Mouse (Mus musculus) forebrain, embryonic 10.5 days (tissue): Measurements from ENCODE around the gene Tpsg1. TPM values are rescaled to one million over a fixed set of nuclear protein-coding genes. Genes with fewer than 3 reads are reported as not detected.

ENCODE experiments used
- DNase-seq: peaks from one replicate; pipeline ENCODE4 v3.0.0-alpha.2; 2017; ENCODE audit warnings: low spot score; ENCODE audit errors: extremely low spot score
- H3K27ac ChIP-seq: fragments of 300-500 bp; sonication (generic); 2 replicates; pipeline ENCODE4 v1.5.1; 2016; ENCODE audit warnings: mild to moderate bottlenecking
- H3K27me3 ChIP-seq: fragments of 300-500 bp; sonication (generic); 2 replicates; pipeline ENCODE4 v1.6.1; 2016; ENCODE audit warnings: mild to moderate bottlenecking; ENCODE audit not compliant: poor library complexity, severe bottlenecking
- H3K36me3 ChIP-seq: fragments of 300-500 bp; sonication (generic); replicated peaks from 2 replicates; pipeline ENCODE4 v1.6.1; 2016; ENCODE audit warnings: mild to moderate bottlenecking, moderate library complexity
- H3K4me1 ChIP-seq: fragments of 300-500 bp; sonication (generic); 2 replicates; pipeline ENCODE4 v1.6.1; 2016
- H3K4me3 ChIP-seq: fragments of 300-500 bp; sonication (generic); 2 replicates; pipeline ENCODE4 v1.5.1; 2016; ENCODE audit warnings: mild to moderate bottlenecking, moderate library complexity
- H3K9me3 ChIP-seq: fragments of 300-500 bp; sonication (generic); 2 replicates; pipeline ENCODE4 v1.6.1; 2016; ENCODE audit warnings: mild to moderate bottlenecking, moderate library complexity
- WGBS: fragments of 180-500 bp; shearing (Covaris S2); methylation state at CpG from one replicate; pipeline ENCODE4 v1.1.7; 2016; 5-methylcytosine and 5-hydroxymethylcytosine counted together
- polyA plus RNA-seq: library from polyadenylated mRNA; unstranded; fragments of >200 nt; fragmentation: Nextera tagmentation; extraction: Ambion mirVana; gene quantifications from 2 replicates; pipeline ENCODE4 v1.2.1, GENCODE M21; 2016

Gene Tpsg1
- polyA plus RNA-seq, 1 experiment from 2014 or later, result not detected

GRCm38 (mm10) chr17:25410786-25411185 lies 41.7 kb downstream of the Tpsg1 start:
- 67% methylated on average over 7 of the region's 7 CpGs for WGBS
- H3K36me3 ChIP-seq, result no peaks in the 10 kb centered on the region
- no peaks in the 10 kb centered on the region for H3K9me3 ChIP-seq
- no peak for DNase-seq
- H3K4me1 ChIP-seq, result peaks cover 68% of the 10 kb centered on the region
- peaks cover 75% of the 10 kb centered on the region for H3K27me3 ChIP-seq
- no peak overlapping the region for H3K27ac ChIP-seq
- H3K4me3 ChIP-seq, result no peak overlapping the region

DNA sequence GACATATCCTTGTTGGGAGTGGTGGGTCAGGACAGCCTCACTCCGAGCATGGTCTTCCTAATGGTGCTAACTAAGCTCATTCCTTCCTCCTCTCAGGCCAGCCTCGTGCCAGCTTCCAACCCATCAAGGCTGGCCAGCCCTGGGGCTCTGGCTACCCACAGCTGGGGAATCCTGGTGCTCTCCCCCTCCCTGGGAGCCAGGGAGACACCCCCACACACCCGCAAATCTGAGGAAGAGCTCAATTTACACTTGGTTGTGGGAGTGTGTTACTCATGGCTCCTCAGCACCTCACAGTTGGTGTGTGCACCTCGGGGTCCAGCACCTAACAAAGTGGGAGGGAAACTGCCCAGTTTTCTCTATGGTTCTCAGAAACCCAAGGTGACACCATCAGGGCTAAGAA lies 42.2 kb downstream of the Tpsg1 start:
- H3K4me3 ChIP-seq, result no peak overlapping the region
- DNase-seq, result no peak
- H3K4me1 ChIP-seq, result peaks cover 68% of the 10 kb centered on the region
- no peaks in the 10 kb centered on the region for H3K9me3 ChIP-seq
- H3K27ac ChIP-seq, result peak overlapping the region; percentile 54
- H3K27me3 ChIP-seq, result peaks cover 72% of the 10 kb centered on the region
- no peaks in the 10 kb centered on the region for H3K36me3 ChIP-seq
- WGBS, result 70% methylated on average over 4 of the region's 4 CpGs

GRCm38 (mm10) chr17:25414209-25414608 lies 45.1 kb downstream of the Tpsg1 start:
- no peaks in the 10 kb centered on the region for H3K9me3 ChIP-seq
- H3K4me3 ChIP-seq, result no peak overlapping the region
- no peak for DNase-seq
- H3K27ac ChIP-seq, result peak overlapping the region; percentile 81
- no peaks in the 10 kb centered on the region for H3K36me3 ChIP-seq
- H3K4me1 ChIP-seq, result peaks cover 79% of the 10 kb centered on the region
- 82% methylated on average over 4 of the region's 4 CpGs for WGBS
- H3K27me3 ChIP-seq, result peaks cover 43% of the 10 kb centered on the region

DNA sequence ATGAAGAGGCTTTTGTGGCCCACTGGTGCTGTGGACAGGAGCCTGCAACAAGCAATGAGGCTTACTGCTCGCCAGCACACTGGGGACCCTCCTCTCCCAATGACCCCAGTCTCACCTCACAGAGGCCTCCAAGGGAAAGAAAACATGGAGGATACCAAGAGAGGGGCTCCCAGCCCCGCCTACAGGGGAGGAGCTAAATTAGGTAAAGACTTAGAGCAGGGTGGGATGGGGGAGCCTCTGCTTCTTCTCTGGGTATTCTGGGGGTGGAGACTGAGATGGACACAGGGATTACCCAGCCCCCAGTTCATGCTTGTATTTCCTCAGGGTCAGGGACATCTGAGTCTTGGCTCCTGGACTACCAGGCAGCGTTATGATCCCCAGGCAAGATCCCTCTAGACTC lies 45.8 kb downstream of the Tpsg1 start:
- H3K4me1 ChIP-seq, result peaks cover 79% of the 10 kb centered on the region
- no peak for DNase-seq
- peak overlapping the region; percentile 29 for H3K4me3 ChIP-seq
- peak overlapping the region; percentile 81 for H3K27ac ChIP-seq
- 20% methylated on average over 3 of the region's 3 CpGs for WGBS
- no peaks in the 10 kb centered on the region for H3K36me3 ChIP-seq
- no peaks in the 10 kb centered on the region for H3K9me3 ChIP-seq
- peaks cover 43% of the 10 kb centered on the region for H3K27me3 ChIP-seq

DNA sequence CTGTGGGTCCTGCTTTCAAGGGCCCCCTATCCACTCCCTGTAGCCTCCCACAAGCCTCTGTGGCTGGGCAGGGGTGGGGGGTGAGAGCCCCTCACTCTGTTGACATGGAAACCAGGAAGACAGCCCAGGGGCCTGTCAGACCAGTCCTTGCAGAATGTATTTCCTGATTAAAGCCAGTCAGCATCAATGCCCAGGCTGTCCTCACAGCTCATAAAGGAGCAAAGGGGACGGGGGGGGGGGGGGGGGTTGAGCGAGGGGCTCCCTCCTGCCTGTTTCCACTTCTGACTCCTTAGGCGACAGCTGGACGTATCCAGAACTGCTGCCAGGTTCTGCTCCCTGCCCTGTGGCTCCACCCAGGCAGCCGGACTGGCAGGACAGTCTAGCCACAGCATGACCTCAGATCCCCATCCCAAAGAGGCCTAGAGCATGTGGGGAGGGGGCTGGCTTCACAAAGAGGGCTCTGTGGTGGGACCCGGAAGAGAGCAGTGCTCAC lies 46.4 kb downstream of the Tpsg1 start:
- DNase-seq, result peak; percentile 57
- H3K36me3 ChIP-seq, result no peaks in the 10 kb centered on the region
- no peaks in the 10 kb centered on the region for H3K9me3 ChIP-seq
- peak overlapping the region; percentile 29 for H3K4me3 ChIP-seq
- WGBS, result 15% methylated on average over 5 of the region's 6 CpGs
- peaks cover 41% of the 10 kb centered on the region for H3K27me3 ChIP-seq
- H3K27ac ChIP-seq, result peak overlapping the region; percentile 81
- peaks cover 79% of the 10 kb centered on the region for H3K4me1 ChIP-seq

- peak overlapping the region; percentile 29; the same call in 1 of the 2 replicates for H3K4me3 ChIP-seq
- peaks cover 33% of the 10 kb centered on the region for H3K27me3 ChIP-seq
- H3K27ac ChIP-seq, result peak overlapping the region; percentile 81
These were observed 47.1 kb downstream of the Tpsg1 start for GRCm38 (mm10) chr17:25416219-25416618.

DNA sequence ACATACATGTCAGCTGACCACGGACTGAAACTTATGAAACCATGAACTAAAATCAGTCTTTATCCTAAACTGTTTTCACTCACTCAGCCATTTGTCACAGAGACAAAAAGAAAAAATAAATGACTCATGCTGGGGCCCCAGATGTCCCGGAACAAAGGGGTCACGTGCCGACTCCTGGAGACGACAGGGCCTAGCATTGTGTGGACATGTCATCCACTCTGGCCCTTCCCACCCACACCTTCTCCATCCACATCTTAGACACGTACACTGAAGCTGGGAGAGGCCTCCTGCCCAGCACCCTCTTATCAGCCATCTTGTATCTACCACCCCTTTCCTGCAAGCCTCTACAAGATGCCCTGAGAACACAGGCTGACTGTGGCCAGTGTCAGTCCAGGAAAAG lies 48.9 kb downstream of the Tpsg1 start:
- DNase-seq, result no peak
- no peaks in the 10 kb centered on the region for H3K9me3 ChIP-seq
- H3K27ac ChIP-seq, result peak overlapping the region; percentile 79
- WGBS, result 80% methylated on average over 6 of the region's 6 CpGs
- H3K27me3 ChIP-seq, result peaks cover 31% of the 10 kb centered on the region
- peaks cover 82% of the 10 kb centered on the region for H3K4me1 ChIP-seq
- no peak overlapping the region for H3K4me3 ChIP-seq
- no peaks in the 10 kb centered on the region for H3K36me3 ChIP-seq

More at GRCm38 (mm10) chr17:25416219-25416618, 47.1 kb downstream of the Tpsg1 start:
- Histone ChIP-seq H3K36me3 (no peaks in the 10 kb centered on the region), H3K4me1 (peaks cover 79% of the 10 kb centered on the region), H3K9me3 (no peaks in the 10 kb centered on the region)
- 24% methylated on average over 3 of the region's 3 CpGs for WGBS
- DNase-seq, result no peak

DNA sequence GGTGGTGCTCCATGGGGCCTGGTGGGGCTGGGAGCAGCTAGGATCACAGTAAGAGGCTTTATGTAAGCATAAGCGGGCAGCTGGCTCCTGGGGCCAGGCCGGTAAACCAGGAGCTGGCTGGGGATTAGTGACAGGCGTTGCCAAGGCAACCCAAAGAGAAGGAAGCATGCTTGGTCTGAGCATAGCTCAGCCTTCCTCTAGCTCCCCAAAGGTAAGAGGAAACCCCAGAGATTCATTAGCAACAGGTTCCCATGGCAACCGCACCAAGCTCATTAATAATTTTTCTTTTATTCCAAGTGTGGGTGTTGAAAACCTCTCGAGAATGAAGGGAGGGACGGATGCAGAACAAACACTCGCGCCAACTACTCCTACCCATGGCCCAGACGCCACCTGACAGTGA lies 49.9 kb downstream of the Tpsg1 start:
- peaks cover 83% of the 10 kb centered on the region for H3K4me1 ChIP-seq
- peaks cover 39% of the 10 kb centered on the region for H3K27me3 ChIP-seq
- DNase-seq, result peak; percentile 67
- peak overlapping the region; percentile 30; the same call in 1 of the 2 replicates for H3K4me3 ChIP-seq
- H3K36me3 ChIP-seq, result no peaks in the 10 kb centered on the region
- WGBS, result 27% methylated on average over 9 of the region's 9 CpGs
- H3K9me3 ChIP-seq, result no peaks in the 10 kb centered on the region
- peak overlapping the region; percentile 79 for H3K27ac ChIP-seq

- peak overlapping the region; percentile 20 for H3K27ac ChIP-seq
- no peak overlapping the region for H3K4me3 ChIP-seq
- DNase-seq, result no peak
- peaks cover 82% of the 10 kb centered on the region for H3K4me1 ChIP-seq
- H3K27me3 ChIP-seq, result peaks cover 38% of the 10 kb centered on the region
- no peaks in the 10 kb centered on the region for H3K9me3 ChIP-seq
- 93% methylated on average over 3 of the region's 3 CpGs for WGBS
- no peaks in the 10 kb centered on the region for H3K36me3 ChIP-seq
These were observed 51.9 kb downstream of the Tpsg1 start for GRCm38 (mm10) chr17:25420998-25421397.

Other genes starting within 250 kb of the Tpsg1 start
- gene Ptx4, start 248.5 kb upstream of the Tpsg1 start, polyA plus RNA-seq, result 0.30 TPM in 1 of 2 replicates, not detected in the other
- gene Clcn7, start 235.9 kb upstream of the Tpsg1 start, polyA plus RNA-seq, result 24.3 and 24.7 TPM in 2 replicates
- gene Ccdc154, start 206.8 kb upstream of the Tpsg1 start, polyA plus RNA-seq, result not detected in 2 replicates
- gene Gm38655, start 193.8 kb upstream of the Tpsg1 start, polyA plus RNA-seq, result not detected in 2 replicates
- 38.7 and 39.0 TPM in 2 replicates for gene BC003965, start 184.7 kb upstream of the Tpsg1 start, polyA plus RNA-seq
- gene Unkl, start 180.9 kb upstream of the Tpsg1 start, polyA plus RNA-seq, result 8.0 and 8.3 TPM in 2 replicates
- 57.2 and 60.0 TPM in 2 replicates for gene Gnptg, start 129.1 kb upstream of the Tpsg1 start, polyA plus RNA-seq
- gene Tsr3, start 129.1 kb upstream of the Tpsg1 start, polyA plus RNA-seq, result 70.2 and 76.1 TPM in 2 replicates
- 0.53 and 0.59 TPM in 2 replicates for gene Baiap3, start 112.9 kb upstream of the Tpsg1 start, polyA plus RNA-seq
- gene Ube2i, start 94.7 kb upstream of the Tpsg1 start, polyA plus RNA-seq, result 919 and 925 TPM in 2 replicates
- not detected in 2 replicates for gene Prss34, start 70.9 kb upstream of the Tpsg1 start, polyA plus RNA-seq
- gene Prss28, start 60.6 kb upstream of the Tpsg1 start, polyA plus RNA-seq, result not detected in 2 replicates
- not detected in 2 replicates for gene Prss29, start 50.6 kb upstream of the Tpsg1 start, polyA plus RNA-seq
- not detected in 2 replicates for gene Tpsab1, start 23.7 kb upstream of the Tpsg1 start, polyA plus RNA-seq
- not detected in 2 replicates for gene Tpsb2, start 3.0 kb upstream of the Tpsg1 start, polyA plus RNA-seq
- gene Cacna1h, start 64.5 kb downstream of the Tpsg1 start, polyA plus RNA-seq, result 1.7 and 2.2 TPM in 2 replicates
- gene Tekt4, start 85.3 kb downstream of the Tpsg1 start, polyA plus RNA-seq, result 0.18 TPM in 1 of 2 replicates, not detected in the other
- 0.10 TPM in 1 of 2 replicates, not detected in the other for gene Sstr5, start 128.0 kb downstream of the Tpsg1 start, polyA plus RNA-seq
- gene Sox8, start 201.4 kb downstream of the Tpsg1 start, polyA plus RNA-seq, result 10.9 and 12.1 TPM in 2 replicates
- gene Lmf1, start 209.8 kb downstream of the Tpsg1 start, polyA plus RNA-seq, result 22.0 and 24.0 TPM in 2 replicates